Mouse (Mus musculus) E14TG2a.4 (cell line): ENCODE data around the gene Pfkm.

ENCODE experiments used
- CTCF ChIP-seq: conservative IDR thresholded peaks from 2 replicates; pipeline ENCODE4 v1.5.1; 2014; ENCODE audit warnings: low read length
- POU5F1 ChIP-seq: IDR thresholded peaks from 2 replicates; pipeline ENCODE4 v1.6.1; 2014; ENCODE audit warnings: low read length, borderline replicate concordance

GRCm38 (mm10) chr15:98139763-98140162 lies 47.4 kb downstream of the Pfkm start:
- no peak for TF ChIP-seq CTCF
- TF ChIP-seq POU5F1, result no peak
